Mouse (Mus musculus): ENCODE measurements around the gene Fam155a. TPM values are rescaled to one million over a fixed set of nuclear protein-coding genes. Genes with fewer than 3 reads are reported as not detected.

The Fam155a gene
- polyA plus RNA-seq, 1 experiment: not detected

DNA sequence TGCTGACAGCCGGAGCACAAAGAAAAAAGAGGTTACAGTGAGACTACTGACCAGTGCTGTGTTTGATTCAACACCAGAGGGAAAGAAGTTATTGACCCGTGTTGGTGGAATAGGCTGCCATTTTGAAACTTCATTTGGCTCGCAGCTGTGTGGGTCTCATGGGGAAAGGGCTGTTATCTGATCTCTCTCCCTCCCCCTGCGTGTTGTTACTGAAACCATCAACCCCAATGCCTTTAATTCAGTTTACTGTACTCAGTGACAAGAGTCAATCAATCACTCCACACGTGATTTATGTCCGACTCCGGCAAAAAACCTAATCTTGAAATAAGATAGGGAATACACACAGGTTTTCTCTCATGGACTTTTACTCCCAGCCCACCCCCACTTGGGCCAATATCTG lies 611.6 kb downstream of the Fam155a start:
- no peak for TF ChIP-seq GATA1 (IDR thresholded peaks at IDR 0.05; ENCODE audit: low read length)

DNA sequence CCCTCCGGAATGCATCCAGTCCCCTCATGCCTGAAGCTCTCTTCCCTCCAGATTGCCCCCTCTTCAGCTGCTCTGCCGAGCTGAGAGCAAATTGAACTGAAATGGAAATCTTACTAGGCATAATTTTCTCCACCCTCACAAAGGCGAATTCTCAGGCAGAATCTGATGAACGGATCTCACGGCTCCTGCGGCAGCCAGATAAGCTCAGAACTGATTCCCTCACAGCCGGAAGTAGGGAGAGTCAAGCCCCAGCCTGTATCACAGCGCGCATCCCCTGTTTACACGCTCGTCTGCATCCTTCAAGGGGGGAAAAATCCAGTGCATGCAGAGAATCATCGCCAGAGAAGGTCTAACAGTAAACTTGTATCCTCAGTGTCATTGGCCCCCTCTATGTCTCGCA lies 612.3 kb downstream of the Fam155a start:
- TF ChIP-seq GATA1 (IDR thresholded peaks at IDR 0.05; ENCODE audit: low read length): no peak

DNA sequence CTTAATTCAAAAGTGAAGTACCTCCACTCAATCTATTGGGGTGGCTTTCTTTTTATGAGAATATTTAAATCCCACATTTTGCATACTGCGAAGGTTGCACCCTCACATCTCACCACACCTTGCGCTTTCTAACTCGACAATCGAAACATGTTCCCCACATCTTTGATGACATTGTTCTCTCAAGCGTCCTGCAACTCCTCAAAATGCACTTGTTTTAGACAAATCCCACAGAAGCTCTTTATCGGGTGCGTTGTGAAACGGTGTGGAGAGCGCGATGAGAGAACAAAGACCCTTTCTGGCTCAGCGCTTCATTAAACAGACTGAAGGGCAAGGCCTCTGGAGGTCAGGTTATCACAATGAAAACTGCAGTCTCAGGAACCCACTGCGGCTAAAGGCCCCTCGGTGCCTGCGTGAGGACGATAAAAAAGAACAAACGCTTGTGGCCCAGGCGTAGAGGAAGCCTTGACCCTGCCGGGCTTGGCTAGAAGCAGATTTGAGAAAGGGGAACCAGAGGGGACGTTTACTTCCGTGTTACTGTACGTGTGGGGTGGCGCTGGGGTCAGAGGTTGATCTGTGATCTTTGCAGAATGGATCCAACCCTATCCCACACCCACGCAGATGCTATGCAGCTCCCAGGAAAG lies 613.7 kb downstream of the Fam155a start:
- TF ChIP-seq GATA1 (IDR thresholded peaks at IDR 0.05; ENCODE audit: low read length): no peak

Other genes starting within 250 kb of the Fam155a start
- not detected in 2 replicates for gene Gm10217, start 93.1 kb upstream of the Fam155a start, polyA plus RNA-seq (2012)
- gene Lig4, start 206.5 kb upstream of the Fam155a start, polyA plus RNA-seq (2012): 0.29 and 0.45 TPM in 2 replicates
- 0.99 and 1.5 TPM in 2 replicates for gene Abhd13, start 206.5 kb upstream of the Fam155a start, polyA plus RNA-seq (2012)
- gene Tnfsf13b, start 235.3 kb upstream of the Fam155a start, polyA plus RNA-seq (2012): 0.03 TPM in 1 of 2 replicates, not detected in the other

All from G1E-ER4 (cell line).